Mouse (Mus musculus) limb, embryonic 13.5 days (tissue): ENCODE measurements around the gene Sh2d3c. TPM values are rescaled to one million over a fixed set of nuclear protein-coding genes. Genes with fewer than 3 reads are reported as not detected.
A peak's percentile ranks its signal among the peaks of the same experiment; 100 is the strongest.

ENCODE experiments used
- ATAC-seq: fragments of 200-750 bp; cut with Nextera tagmentation; 2 replicates; pipeline ENCODE4 v1.8.0; 2017; ENCODE audit warnings: low read depth, moderate number of reproducible peaks, moderate TSS enrichment; ENCODE audit not compliant: low FRiP score
- H3K27ac ChIP-seq: fragments of 300-500 bp; sonication (generic); 2 replicates; pipeline ENCODE4 v1.5.1; 2015; ENCODE audit warnings: inconsistent platforms, mild to moderate bottlenecking, moderate library complexity
- H3K27me3 ChIP-seq: fragments of 300-500 bp; sonication (generic); 2 replicates; pipeline ENCODE4 v1.6.1; 2015; ENCODE audit warnings: mild to moderate bottlenecking, inconsistent platforms
- H3K36me3 ChIP-seq: fragments of 300-500 bp; sonication (generic); 2 replicates; pipeline ENCODE4 v1.6.1; 2015; ENCODE audit warnings: inconsistent platforms, mild to moderate bottlenecking, moderate library complexity
- H3K4me1 ChIP-seq: fragments of 300-500 bp; sonication (generic); 2 replicates; pipeline ENCODE4 v1.6.1; 2015; ENCODE audit warnings: inconsistent platforms
- H3K4me2 ChIP-seq: fragments of 300-500 bp; sonication (generic); replicated peaks from 2 replicates; pipeline ENCODE4 v1.6.1; 2015; ENCODE audit warnings: inconsistent platforms, mild to moderate bottlenecking, moderate library complexity
- H3K4me3 ChIP-seq: fragments of 300-500 bp; sonication (generic); 2 replicates; pipeline ENCODE4 v1.5.1; 2015; ENCODE audit warnings: moderate library complexity, mild to moderate bottlenecking, inconsistent platforms
- H3K9ac ChIP-seq: fragments of 300-500 bp; sonication (generic); 2 replicates; pipeline ENCODE4 v1.6.1; 2015; ENCODE audit warnings: mild to moderate bottlenecking, inconsistent platforms
- H3K9me3 ChIP-seq: fragments of 300-500 bp; sonication (generic); 2 replicates; pipeline ENCODE4 v1.6.1; 2016; ENCODE audit warnings: inconsistent platforms
- WGBS: fragments of 180-500 bp; shearing (Covaris S2); methylation state at CpG from one replicate; pipeline ENCODE4 v1.1.7; 2015; 5-methylcytosine and 5-hydroxymethylcytosine counted together
- polyA plus RNA-seq: library from polyadenylated mRNA; unstranded; fragments of >200 nt; fragmentation: Nextera tagmentation; extraction: Ambion mirVana; gene quantifications from 2 replicates; pipeline ENCODE4 v1.2.1, GENCODE M21; 2015

Sh2d3c gene
- 21.2 and 22.9 TPM in 2 replicates for polyA plus RNA-seq

- H3K9ac ChIP-seq, result peak within 1 kb of the TSS; percentile 43
- 47% methylated on average over 8 of the region's 8 CpGs for WGBS
- no peaks in the 10 kb centered on the region for H3K9me3 ChIP-seq
- H3K4me2 ChIP-seq, result peak within 1 kb of the TSS; percentile 44
- peak within 1 kb of the TSS; percentile 18; the same call in 1 of the 2 replicates for H3K4me3 ChIP-seq
- peaks cover 23% of the 10 kb centered on the region for H3K4me1 ChIP-seq
- no peaks in the 10 kb centered on the region for H3K27me3 ChIP-seq
- 0 out of 2 replicates have a peak, but pooled peaks have one; percentile 12 for ATAC-seq
- H3K36me3 ChIP-seq, result no peaks in the 10 kb centered on the region
- peak within 1 kb of the TSS; percentile 16; the same call in 1 of the 2 replicates for H3K27ac ChIP-seq
Observed at GRCm38 (mm10) chr2:32720681-32721229, at the start of gene Sh2d3c. Gene Sh2d3c, plus strand, starts transcription at chr2:32721055.

DNA sequence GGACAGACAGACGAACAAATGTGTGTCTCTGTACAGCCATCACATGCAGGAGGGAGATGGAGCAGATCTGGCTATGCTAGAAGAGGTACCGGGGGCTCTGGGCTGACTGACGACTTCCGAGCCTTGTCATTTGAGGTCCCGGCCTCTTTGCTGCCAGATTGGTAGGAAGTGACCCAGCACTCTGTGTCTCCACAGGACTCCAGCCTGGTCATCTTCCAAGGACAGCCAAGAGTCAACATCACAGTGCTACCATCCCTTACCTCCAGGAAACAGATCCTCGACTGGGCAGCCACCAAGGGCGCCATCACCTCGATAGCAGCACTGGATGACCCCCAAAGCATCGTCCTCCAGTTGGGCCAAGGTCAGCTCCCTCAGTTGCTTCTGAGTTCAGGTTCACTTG, 49.7 kb upstream of the Sh2d3c start:
- no peak overlapping the region for H3K4me3 ChIP-seq
- 86% methylated on average over 9 of the region's 9 CpGs for WGBS
- no peak overlapping the region for H3K4me2 ChIP-seq
- no peaks in the 10 kb centered on the region for H3K4me1 ChIP-seq
- H3K9ac ChIP-seq, result no peak overlapping the region
- no peak for ATAC-seq
- peaks cover 8% of the 10 kb centered on the region for H3K36me3 ChIP-seq
- no peaks in the 10 kb centered on the region for H3K27me3 ChIP-seq
- H3K9me3 ChIP-seq, result no peaks in the 10 kb centered on the region
- no peak overlapping the region for H3K27ac ChIP-seq

DNA sequence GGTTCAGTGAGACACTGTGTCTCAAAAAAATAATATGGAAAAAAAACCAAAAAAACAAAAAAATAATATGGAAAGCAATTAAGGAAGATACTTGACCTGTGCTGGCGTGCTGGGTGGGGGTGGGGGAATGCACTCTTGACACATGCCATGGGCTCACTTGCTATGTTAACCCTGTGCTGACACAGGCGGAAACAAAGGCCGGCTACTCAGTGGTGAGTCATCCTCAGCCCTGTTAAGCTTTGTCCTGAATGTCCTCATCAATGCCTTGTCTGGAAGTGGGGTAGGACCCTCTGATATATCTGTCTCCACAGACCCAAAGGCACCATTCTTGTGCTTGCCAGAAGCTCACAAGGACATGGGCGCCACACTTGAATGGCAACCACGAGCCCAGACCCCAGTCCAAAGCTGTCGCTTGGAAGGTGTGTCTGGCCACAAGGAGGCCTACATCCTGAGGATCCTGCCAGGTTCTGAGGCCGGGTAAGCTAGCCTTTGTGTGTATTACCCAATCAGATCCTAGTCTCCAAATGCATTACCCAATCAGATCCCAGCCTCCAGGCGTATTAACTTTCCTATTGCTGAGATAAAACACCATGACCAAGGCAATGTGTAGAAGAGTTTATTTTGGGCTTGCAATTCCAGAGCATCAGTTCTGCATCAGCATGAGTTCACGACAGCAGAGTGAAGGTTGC, 48.8 kb upstream of the Sh2d3c start:
- Histone ChIP-seq H3K9me3 (0 out of 2 replicates have a peak, but pooled peaks cover 3% of the 10 kb centered on the region), H3K36me3 (peaks cover 8% of the 10 kb centered on the region), H3K27ac (no peak overlapping the region), H3K9ac (no peak overlapping the region), H3K4me2 (no peak overlapping the region), H3K4me3 (no peak overlapping the region), H3K4me1 (no peaks in the 10 kb centered on the region), H3K27me3 (no peaks in the 10 kb centered on the region)
- 77% methylated on average over 9 of the region's 9 CpGs for whole genome bisulfite sequencing
- ATAC-seq, result no peak

DNA sequence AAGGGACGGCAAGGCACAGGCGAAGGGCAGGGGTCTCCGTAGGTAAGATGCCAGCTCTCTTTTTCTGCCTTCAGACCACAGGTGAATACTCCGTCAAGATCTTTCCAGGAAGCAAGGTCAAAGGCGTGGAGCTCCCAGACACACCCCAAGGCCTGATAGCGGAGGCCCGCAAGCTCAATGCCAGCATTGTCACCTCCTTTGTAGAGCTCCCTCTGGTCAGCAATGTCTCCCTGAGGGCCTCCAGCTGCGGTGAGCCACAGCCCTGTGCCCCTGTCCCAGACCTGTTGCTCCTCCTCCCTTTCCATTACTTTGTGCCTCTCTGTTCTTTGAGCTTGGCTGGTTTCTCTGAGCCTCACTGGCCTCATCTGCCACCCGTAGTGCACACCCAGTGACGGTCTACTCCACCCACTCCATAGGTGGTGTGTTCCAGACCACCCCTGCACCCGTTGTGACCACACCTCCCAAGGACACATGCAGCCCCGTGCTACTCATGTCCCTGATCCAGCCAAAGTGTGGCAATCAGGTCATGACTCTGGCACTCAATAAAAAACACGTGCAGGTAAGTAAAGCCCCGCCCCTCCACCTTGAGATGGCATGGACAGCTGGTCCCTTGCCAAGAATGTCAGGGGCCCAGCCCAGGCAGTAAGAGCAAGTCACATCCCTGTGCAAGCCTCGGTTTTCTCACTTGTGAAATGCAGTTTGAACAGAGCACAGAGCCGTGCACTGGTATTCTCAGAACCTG, 47.5 kb upstream of the Sh2d3c start:
- no peak overlapping the region for H3K4me3 ChIP-seq
- no peak for ATAC-seq

GRCm38 (mm10) chr2:32676821-32677220, 44.0 kb upstream of the Sh2d3c start:
- Histone ChIP-seq H3K4me2 (no peak overlapping the region), H3K36me3 (peaks cover 14% of the 10 kb centered on the region), H3K4me1 (peaks cover 20% of the 10 kb centered on the region), H3K4me3 (no peak overlapping the region), H3K9ac (no peak overlapping the region), H3K27ac (no peak overlapping the region), H3K27me3 (no peaks in the 10 kb centered on the region), H3K9me3 (0 out of 2 replicates have a peak, but pooled peaks cover 3% of the 10 kb centered on the region)
- no peak for ATAC-seq
- WGBS, result 82% methylated on average over 3 of the region's 3 CpGs

More for the DNA sequence above, 47.5 kb upstream of the Sh2d3c start:
- Histone ChIP-seq H3K27me3 (no peaks in the 10 kb centered on the region), H3K4me2 (no peak overlapping the region), H3K27ac (no peak overlapping the region), H3K9me3 (0 out of 2 replicates have a peak, but pooled peaks cover 3% of the 10 kb centered on the region), H3K36me3 (peaks cover 8% of the 10 kb centered on the region), H3K9ac (no peak overlapping the region), H3K4me1 (no peaks in the 10 kb centered on the region)
- WGBS, result 74% methylated on average over 16 of the region's 16 CpGs

DNA sequence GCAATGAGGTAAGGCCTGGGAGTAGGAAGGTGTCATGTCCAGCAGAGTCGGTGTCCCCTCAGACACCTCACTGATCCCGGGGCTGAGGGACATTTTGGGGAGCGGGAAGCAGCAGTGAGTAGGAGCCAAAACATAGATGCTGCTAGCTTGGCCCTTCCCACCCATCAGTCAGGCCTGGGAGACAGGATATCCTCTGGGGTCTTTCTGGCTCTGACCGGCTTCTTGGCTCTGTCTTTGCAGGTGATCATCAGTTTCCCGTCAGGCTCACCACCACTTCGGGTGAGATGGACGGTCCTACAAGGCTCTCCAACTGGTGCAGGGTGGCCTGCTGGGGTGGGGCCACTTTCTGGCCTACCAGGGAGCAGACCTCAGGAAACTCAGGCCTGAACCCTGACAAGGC, 43.2 kb upstream of the Sh2d3c start:
- H3K9me3 ChIP-seq, result 0 out of 2 replicates have a peak, but pooled peaks cover 3% of the 10 kb centered on the region
- H3K36me3 ChIP-seq, result peaks cover 22% of the 10 kb centered on the region
- no peak overlapping the region for H3K4me3 ChIP-seq
- no peak overlapping the region for H3K9ac ChIP-seq
- peaks cover 24% of the 10 kb centered on the region for H3K4me1 ChIP-seq
- H3K27me3 ChIP-seq, result no peaks in the 10 kb centered on the region
- no peak for ATAC-seq
- WGBS, result 89% methylated on average over 7 of the region's 7 CpGs
- H3K27ac ChIP-seq, result no peak overlapping the region
- H3K4me2 ChIP-seq, result no peak overlapping the region

- H3K9me3 ChIP-seq, result 0 out of 2 replicates have a peak, but pooled peaks cover 3% of the 10 kb centered on the region
- H3K4me3 ChIP-seq, result no peak overlapping the region
- whole genome bisulfite sequencing, result 17% methylated on average over 7 of the region's 7 CpGs
- peak overlapping the region; percentile 39; the same call in 1 of the 2 replicates for H3K9ac ChIP-seq
- peaks cover 46% of the 10 kb centered on the region for H3K36me3 ChIP-seq
- no peak for ATAC-seq
- no peak overlapping the region for H3K4me2 ChIP-seq
- no peaks in the 10 kb centered on the region for H3K27me3 ChIP-seq
- peaks cover 24% of the 10 kb centered on the region for H3K4me1 ChIP-seq
- H3K27ac ChIP-seq, result peak overlapping the region; percentile 33
Observed at GRCm38 (mm10) chr2:32680051-32680451, 40.8 kb upstream of the Sh2d3c start.

DNA sequence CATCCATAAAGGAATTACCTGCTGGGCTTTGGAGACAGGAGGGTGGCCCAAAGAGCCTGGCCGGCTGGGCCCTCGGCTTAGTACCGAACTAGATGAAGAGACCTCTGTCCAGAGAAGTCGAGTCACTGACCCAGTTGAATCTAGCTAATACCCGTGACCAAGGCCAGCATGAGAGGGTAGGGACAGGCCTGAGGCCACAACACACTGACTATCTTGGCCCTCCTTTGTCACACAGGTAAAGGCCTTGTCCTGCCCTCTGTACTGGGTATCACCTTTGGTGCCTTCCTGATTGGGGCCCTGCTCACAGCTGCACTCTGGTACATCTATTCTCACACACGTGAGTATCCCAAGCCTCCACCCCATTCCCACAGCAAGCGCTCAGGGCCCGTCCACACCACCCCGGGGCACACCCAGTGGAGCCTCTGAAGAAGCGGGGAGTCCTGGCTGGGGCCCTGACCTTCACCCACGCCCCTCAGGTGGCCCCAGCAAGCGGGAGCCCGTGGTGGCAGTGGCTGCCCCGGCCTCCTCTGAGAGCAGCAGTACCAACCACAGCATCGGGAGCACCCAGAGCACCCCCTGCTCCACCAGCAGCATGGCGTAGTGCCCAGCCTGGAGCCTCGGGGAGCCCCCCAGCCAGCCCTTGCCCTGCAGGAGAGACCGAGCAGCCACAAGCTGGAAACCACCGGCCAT, 39.7 kb upstream of the Sh2d3c start:
- WGBS, result 90% methylated on average over 19 of the region's 19 CpGs
- ATAC-seq, result no peak
- Histone ChIP-seq H3K27ac (peak overlapping the region; percentile 10; the same call in 1 of the 2 replicates), H3K4me2 (no peak overlapping the region), H3K4me1 (peaks cover 24% of the 10 kb centered on the region), H3K4me3 (no peak overlapping the region), H3K9ac (peak overlapping the region; percentile 39; the same call in 1 of the 2 replicates), H3K36me3 (peaks cover 52% of the 10 kb centered on the region), H3K9me3 (0 out of 2 replicates have a peak, but pooled peaks cover 3% of the 10 kb centered on the region), H3K27me3 (no peaks in the 10 kb centered on the region)

- Histone ChIP-seq H3K9me3 (0 out of 2 replicates have a peak, but pooled peaks cover 3% of the 10 kb centered on the region), H3K27ac (no peak overlapping the region; the same call in 1 of the 2 replicates), H3K4me3 (no peak overlapping the region), H3K27me3 (no peaks in the 10 kb centered on the region), H3K4me2 (peak overlapping the region; percentile 21; the same call in 1 of the 2 replicates), H3K4me1 (peaks cover 24% of the 10 kb centered on the region), H3K9ac (no peak overlapping the region; the same call in 1 of the 2 replicates), H3K36me3 (peaks cover 59% of the 10 kb centered on the region)
- ATAC-seq, result no peak
- 56% methylated on average over 6 of the region's 6 CpGs for WGBS
Observed at GRCm38 (mm10) chr2:32681754-32682153, 39.1 kb upstream of the Sh2d3c start.

- H3K4me2 ChIP-seq, result no peak overlapping the region
- H3K36me3 ChIP-seq, result peaks cover 70% of the 10 kb centered on the region
- H3K9ac ChIP-seq, result no peak overlapping the region
- no peak for ATAC-seq
- H3K4me1 ChIP-seq, result peaks cover 24% of the 10 kb centered on the region
- no peaks in the 10 kb centered on the region for H3K27me3 ChIP-seq
- no peak overlapping the region for H3K4me3 ChIP-seq
- no peaks in the 10 kb centered on the region for H3K9me3 ChIP-seq
- no peak overlapping the region; the same call in 1 of the 2 replicates for H3K27ac ChIP-seq
- 83% methylated on average over 14 of the region's 14 CpGs for WGBS
Observed at GRCm38 (mm10) chr2:32682721-32683417, 38.0 kb upstream of the Sh2d3c start.

DNA sequence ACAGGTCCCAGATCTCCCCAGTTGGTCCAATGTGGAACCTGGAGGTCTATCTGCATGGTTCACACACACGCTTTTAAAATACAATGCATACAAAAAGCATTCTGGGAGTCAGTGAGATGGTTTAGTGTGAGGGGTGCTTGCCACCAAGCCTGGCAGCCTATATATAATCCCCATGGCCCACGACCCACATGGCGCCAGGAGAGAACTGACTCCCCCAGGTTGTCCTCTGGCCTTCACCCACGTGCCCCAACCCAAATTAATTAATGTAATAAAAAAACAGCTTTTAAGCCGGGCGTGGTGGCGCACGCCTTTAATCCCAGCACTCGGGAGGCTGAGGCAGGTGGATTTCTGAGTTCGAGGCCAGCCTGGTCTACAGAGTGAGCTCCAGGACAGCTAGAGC, 37.2 kb upstream of the Sh2d3c start:
- H3K9ac ChIP-seq, result no peak overlapping the region
- H3K27me3 ChIP-seq, result no peaks in the 10 kb centered on the region
- H3K36me3 ChIP-seq, result peaks cover 77% of the 10 kb centered on the region
- no peaks in the 10 kb centered on the region for H3K9me3 ChIP-seq
- no peak overlapping the region for H3K4me3 ChIP-seq
- H3K27ac ChIP-seq, result no peak overlapping the region
- WGBS, result 92% methylated on average over 10 of the region's 10 CpGs
- ATAC-seq, result no peak
- peaks cover 28% of the 10 kb centered on the region for H3K4me1 ChIP-seq
- no peak overlapping the region for H3K4me2 ChIP-seq
